Mouse (Mus musculus) embryonic fibroblast, embryonic 13.5 days (primary cell): ENCODE results near the gene Psd.
A peak's percentile ranks its signal among the peaks of the same experiment; 100 is the strongest.

Experiments
- CTCF ChIP-seq: IDR thresholded peaks from 2 replicates; pipeline ENCODE4 v1.5.1; 2011; ENCODE audit warnings: mild to moderate bottlenecking, control low read depth, low read length, moderate library complexity, borderline replicate concordance; ENCODE audit not compliant: insufficient read depth
- POLR2A ChIP-seq: IDR thresholded peaks from 2 replicates; pipeline ENCODE4 v1.6.1; 2011; ENCODE audit warnings: low read depth, mild to moderate bottlenecking, control low read depth, low read length, moderate library complexity

GRCm38 (mm10) chr19:46328081-46329030 is 1.4 kb upstream of the Psd start, which contains the start of gene Fbxl15:
- TF ChIP-seq POLR2A (peak; percentile 87), CTCF (no peak)
